Mouse (Mus musculus) CH12.LX (cell line): Measurements from ENCODE around the gene Anln.

Experiments
- CTCF ChIP-seq, 2 experiments: IDR thresholded peaks in 1 of 2; conservative IDR thresholded peaks in 1 of 2; 2 replicates each; pipeline ENCODE4 v1.5.1; 2011 to 2012; ENCODE audit warnings: low read depth in 2 of 2, low read length in 2 of 2, improper control_type of control experiment in 1 of 2, inconsistent platforms in 1 of 2, mild to moderate bottlenecking in 1 of 2, moderate library complexity in 1 of 2
- ETS1 ChIP-seq: conservative IDR thresholded peaks from 2 replicates; pipeline ENCODE4 v1.6.1; 2012; ENCODE audit warnings: low read depth, mild to moderate bottlenecking, inconsistent platforms, low read length, improper control_type of control experiment, moderate library complexity
- POLR2A ChIP-seq: IDR thresholded peaks from 2 replicates; pipeline ENCODE4 v1.6.1; 2011; ENCODE audit warnings: low read depth, mild to moderate bottlenecking, improper control_type of control experiment, low read length
- POLR2AphosphoS2 ChIP-seq: IDR thresholded peaks from 2 replicates; pipeline ENCODE4 v1.6.1; 2011; ENCODE audit warnings: low read depth, low read length, improper control_type of control experiment
- SIN3A ChIP-seq: IDR thresholded peaks from 2 replicates; pipeline ENCODE4 v1.6.1; 2012; ENCODE audit warnings: low read length, improper control_type of control experiment, inconsistent platforms

DNA sequence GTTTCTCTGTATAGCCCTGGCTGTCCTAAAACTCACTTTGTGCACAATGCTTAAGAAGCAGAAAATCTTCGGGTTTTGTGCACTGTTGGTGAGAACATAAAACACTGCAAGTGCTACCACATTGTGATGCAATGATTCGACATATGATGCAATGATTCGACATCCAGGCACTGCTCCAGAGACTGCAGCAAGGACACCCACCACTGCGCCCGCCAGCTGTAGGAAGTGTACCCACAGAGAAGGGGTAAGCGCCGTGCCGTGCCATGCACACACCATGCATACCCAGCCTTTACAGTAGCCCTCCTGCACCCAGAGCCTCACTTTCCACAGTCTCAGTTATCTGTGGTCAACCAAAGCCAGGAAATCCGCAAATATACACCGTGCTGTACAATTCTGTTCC, 22.4 kb downstream of the Anln start:
- TF ChIP-seq POLR2AphosphoS2 (no peak), POLR2A (no peak), CTCF (conservative IDR thresholded peaks at IDR 0.05 in 1 of 2, IDR thresholded peaks at IDR 0.05 in 1 of 2; ENCODE audit: low read depth in 2 of 2, low read length in 2 of 2) (no peak), ETS1 (no peak), SIN3A (no peak)
